Mouse (Mus musculus) kidney, adult 2 months (tissue): Measurements from ENCODE around the gene Cyp26b1. TPM values are rescaled to one million over a fixed set of nuclear protein-coding genes. Genes with fewer than 3 reads are reported as not detected.

Experiments
- DNase-seq: peaks from one replicate; pipeline ENCODE4 v3.0.0; 2021
- H3K27ac ChIP-seq: fragments of 200-500 bp; 2 replicates; pipeline ENCODE4 v1.5.1; 2012; ENCODE audit warnings: low read depth, low read length, control low read depth, inconsistent platforms; ENCODE audit not compliant: insufficient read depth
- H3K27me3 ChIP-seq: fragments of 200-500 bp; replicated peaks from 2 replicates; pipeline ENCODE4 v1.6.1; 2012; ENCODE audit warnings: mild to moderate bottlenecking, moderate library complexity, low read length, inconsistent platforms; ENCODE audit not compliant: control insufficient read depth, insufficient read depth
- H3K36me3 ChIP-seq: fragments of 200-500 bp; 2 replicates; pipeline ENCODE4 v1.6.1; 2012; ENCODE audit warnings: mild to moderate bottlenecking, moderate library complexity, low read length, inconsistent platforms; ENCODE audit not compliant: control insufficient read depth, insufficient read depth
- H3K4me1 ChIP-seq: fragments of 200-500 bp; 2 replicates; pipeline ENCODE4 v1.6.1; 2011; ENCODE audit warnings: low read length; ENCODE audit not compliant: control insufficient read depth, insufficient read depth
- H3K4me3 ChIP-seq: fragments of 200-500 bp; 2 replicates; pipeline ENCODE4 v1.5.1; 2011; ENCODE audit warnings: mild to moderate bottlenecking, low read depth, low read length, control low read depth; ENCODE audit not compliant: insufficient read depth
- CTCF ChIP-seq: fragments of 200-500 bp; conservative IDR thresholded peaks from 2 replicates; pipeline ENCODE4 v1.5.1; 2011; ENCODE audit warnings: low read depth, mild to moderate bottlenecking, control low read depth, low read length, moderate library complexity, mixed read lengths; ENCODE audit not compliant: insufficient read depth, insufficient read length
- POLR2A ChIP-seq: fragments of 200-500 bp; IDR thresholded peaks from one replicate; pipeline ENCODE4 v1.6.1; 2011; ENCODE audit warnings: low read depth, low read length, control low read depth
- WGBS: fragments of 180-500 bp; shearing (Covaris S2); methylation state at CpG from one replicate; pipeline ENCODE4 v1.1.7; 2018; 5-methylcytosine and 5-hydroxymethylcytosine counted together
- polyA plus RNA-seq: library from polyadenylated mRNA; depleted of rRNA; stranded (reverse); fragments of >200 nt; gene quantifications from 2 replicates; pipeline ENCODE4 v1.2.3, GENCODE M21; 2012

The Cyp26b1 gene
- polyA plus RNA-seq, 1 experiment, result 2.0 TPM

DNA sequence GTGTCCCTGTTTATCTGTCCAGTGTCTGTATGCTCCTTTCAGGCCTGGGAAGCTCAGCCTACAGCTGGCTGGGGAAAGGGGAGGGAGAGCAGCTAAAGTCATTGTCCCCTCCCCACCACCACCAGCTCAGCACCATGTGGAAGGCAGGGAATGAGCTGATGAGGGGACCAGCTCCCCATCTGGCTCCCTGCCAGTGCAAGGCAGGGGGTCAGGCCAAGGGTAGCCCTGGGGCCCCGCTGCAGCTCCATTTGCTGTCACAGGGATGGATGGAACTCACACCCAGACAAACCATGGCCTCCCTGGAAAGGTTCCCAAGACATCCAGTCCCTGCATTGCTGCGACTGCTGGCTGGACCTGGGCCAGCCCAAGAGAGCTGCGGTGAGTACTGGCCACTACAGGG lies 23.7 kb downstream of the Cyp26b1 start:
- Histone ChIP-seq H3K36me3 (no peaks in the 10 kb centered on the region), H3K27me3 (no peaks in the 10 kb centered on the region), H3K4me3 (no peak overlapping the region), H3K4me1 (no peaks in the 10 kb centered on the region), H3K27ac (no peak overlapping the region)
- no peak for DNase-seq
- 45% methylated on average over 3 of the region's 3 CpGs for WGBS
- TF ChIP-seq CTCF, result no peak

DNA sequence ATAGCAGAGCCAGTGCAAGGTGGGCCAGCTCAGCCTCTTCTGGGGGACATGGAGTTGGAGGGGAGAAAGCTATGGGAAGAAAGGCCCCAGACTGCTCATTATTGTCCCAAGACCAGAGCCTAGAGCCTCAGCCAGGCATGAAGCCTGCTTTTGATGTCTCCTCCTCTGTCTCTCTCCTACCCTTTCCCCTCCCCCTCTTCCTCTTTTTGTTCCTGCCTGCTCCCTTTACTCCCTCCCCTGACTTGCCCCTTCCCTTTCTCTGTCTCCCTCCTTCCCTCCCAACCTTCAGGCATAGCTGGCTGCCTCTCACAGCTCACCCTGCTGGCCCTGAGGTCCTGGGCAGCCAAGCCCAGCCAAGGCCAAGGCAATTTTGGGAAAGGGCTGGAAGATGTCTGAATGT lies 24.1 kb downstream of the Cyp26b1 start:
- H3K27me3 ChIP-seq, result no peaks in the 10 kb centered on the region
- TF ChIP-seq CTCF (no peak), POLR2A (no peak)
- no peaks in the 10 kb centered on the region for H3K36me3 ChIP-seq

DNA sequence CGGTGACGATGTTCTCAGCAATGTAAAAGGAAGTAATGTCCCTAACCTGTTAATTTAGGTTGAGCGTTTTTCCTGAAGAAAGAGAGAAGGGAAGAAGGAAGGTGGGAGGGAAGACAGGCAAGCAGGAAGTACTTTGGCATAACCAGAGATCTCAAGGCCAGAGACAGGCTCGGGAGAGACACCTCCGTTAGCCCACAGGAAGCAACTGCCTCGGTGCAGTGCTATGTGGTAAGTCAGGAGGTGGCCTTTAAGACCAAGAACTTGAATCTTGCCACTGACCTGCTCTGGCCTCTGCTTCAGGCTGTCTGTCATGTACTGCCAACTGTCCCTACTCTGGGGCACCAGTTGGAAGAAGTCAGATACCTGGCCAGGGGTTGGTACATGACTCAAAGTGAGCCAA lies 24.8 kb downstream of the Cyp26b1 start:
- Histone ChIP-seq H3K36me3 (no peaks in the 10 kb centered on the region), H3K4me1 (no peaks in the 10 kb centered on the region), H3K27me3 (no peaks in the 10 kb centered on the region), H3K27ac (no peak overlapping the region), H3K4me3 (no peak overlapping the region)
- WGBS, result 77% methylated on average over 6 of the region's 6 CpGs
- TF ChIP-seq POLR2A (no peak), CTCF (no peak)
- DNase-seq, result no peak

More for the DNA sequence above, 24.1 kb downstream of the Cyp26b1 start:
- no peak for DNase-seq
- H3K4me1 ChIP-seq, result no peaks in the 10 kb centered on the region
- no peak overlapping the region for H3K27ac ChIP-seq
- H3K4me3 ChIP-seq, result no peak overlapping the region

DNA sequence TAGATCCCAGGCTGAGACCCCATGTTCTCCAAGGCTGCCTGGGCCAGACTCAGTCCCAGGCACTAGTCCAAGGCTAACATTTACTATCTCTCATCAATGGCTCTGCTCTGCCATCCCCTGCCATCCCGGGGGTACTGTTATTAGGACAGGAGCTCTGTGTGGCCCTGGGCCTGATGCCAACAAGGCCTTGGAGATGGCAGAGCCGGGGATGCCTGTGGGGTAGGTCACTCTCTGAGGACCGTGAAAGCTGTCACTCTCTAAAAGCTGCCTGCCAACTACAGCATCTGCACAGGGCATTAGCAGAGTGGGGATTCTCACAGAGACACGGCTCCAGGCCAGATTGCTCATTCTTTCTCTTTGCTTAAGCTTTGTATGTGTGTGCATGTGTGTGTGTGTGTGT lies 26.0 kb downstream of the Cyp26b1 start:
- Histone ChIP-seq H3K4me1 (no peaks in the 10 kb centered on the region), H3K36me3 (no peaks in the 10 kb centered on the region), H3K4me3 (no peak overlapping the region), H3K27me3 (no peaks in the 10 kb centered on the region), H3K27ac (no peak overlapping the region)
- WGBS, result 81% methylated on average over 4 of the region's 4 CpGs
- TF ChIP-seq CTCF (no peak), POLR2A (no peak)
- DNase-seq, result no peak

DNA sequence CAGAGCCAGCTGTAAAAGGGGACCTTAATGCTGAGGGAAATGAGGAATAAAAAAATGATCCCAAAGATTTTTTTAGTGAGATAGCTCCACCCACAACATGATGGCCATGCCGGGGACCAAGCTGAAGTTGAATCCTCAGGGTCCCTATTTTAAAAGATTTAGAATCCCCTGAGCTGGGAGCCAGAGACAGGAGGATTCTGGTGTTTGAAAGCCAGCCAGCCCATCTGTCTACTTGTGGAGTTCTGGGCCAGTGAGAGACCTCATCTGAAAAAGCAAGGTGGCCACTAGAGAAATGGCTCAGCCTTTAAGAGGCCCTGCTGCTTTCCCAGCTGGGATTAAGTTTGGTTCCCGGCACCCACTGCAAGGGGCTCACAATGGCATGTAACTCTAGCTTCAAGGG lies 26.9 kb downstream of the Cyp26b1 start:
- no peaks in the 10 kb centered on the region for H3K36me3 ChIP-seq
- TF ChIP-seq CTCF (no peak), POLR2A (no peak)
- 88% methylated on average over 2 of the region's 2 CpGs for WGBS
- DNase-seq, result no peak
- H3K27me3 ChIP-seq, result no peaks in the 10 kb centered on the region
- no peaks in the 10 kb centered on the region for H3K4me1 ChIP-seq
- no peak overlapping the region for H3K27ac ChIP-seq
- H3K4me3 ChIP-seq, result no peak overlapping the region

DNA sequence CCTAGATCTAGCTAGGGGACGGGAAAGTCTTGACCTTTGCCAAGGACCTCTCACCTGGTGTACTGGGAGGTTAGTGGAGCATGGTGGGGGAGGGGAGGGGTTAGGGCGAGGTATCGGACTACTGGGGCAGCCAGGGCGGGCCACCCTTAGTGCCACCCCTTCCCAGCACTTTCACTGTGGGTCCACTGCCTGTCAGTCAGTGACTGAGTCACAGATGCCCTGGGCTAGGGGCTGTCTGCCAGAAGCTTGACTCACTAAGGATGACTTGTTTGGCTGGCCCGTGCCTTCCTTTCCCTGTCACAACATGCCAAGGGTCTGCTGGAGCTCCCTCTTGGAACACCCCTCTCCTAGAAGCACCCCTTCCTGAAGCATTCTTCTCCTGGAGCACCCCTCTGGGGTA lies 28.5 kb downstream of the Cyp26b1 start:
- Histone ChIP-seq H3K36me3 (no peaks in the 10 kb centered on the region), H3K27me3 (no peaks in the 10 kb centered on the region), H3K4me3 (no peak overlapping the region), H3K27ac (no peak overlapping the region), H3K4me1 (no peaks in the 10 kb centered on the region)
- WGBS, result 75% methylated on average over 5 of the region's 5 CpGs
- TF ChIP-seq CTCF (no peak), POLR2A (no peak)
- no peak for DNase-seq

DNA sequence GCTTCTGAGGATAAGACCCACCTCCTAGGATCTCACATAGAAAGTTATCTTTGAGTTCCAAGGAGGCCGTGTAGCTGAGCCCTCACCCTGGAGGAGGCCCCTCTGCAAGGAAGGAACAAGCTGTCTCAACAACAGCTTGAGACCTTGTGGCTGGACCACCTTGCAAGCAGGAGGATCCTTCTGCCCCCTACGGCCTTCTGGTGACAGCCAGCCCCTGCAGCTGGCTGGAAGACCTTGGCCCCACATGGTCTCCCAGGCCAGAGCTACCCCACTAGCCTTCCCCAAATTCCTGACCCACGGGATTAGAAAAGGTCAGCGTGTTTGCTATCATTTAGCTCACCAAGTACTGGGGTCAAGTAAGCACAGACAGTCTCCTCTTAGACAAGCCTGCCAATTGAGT lies 30.8 kb downstream of the Cyp26b1 start:
- TF ChIP-seq POLR2A, result no peak
- no peak for TF ChIP-seq CTCF
- no peak overlapping the region for H3K4me3 ChIP-seq
- 57% methylated on average over 4 of the region's 4 CpGs for WGBS

DNA sequence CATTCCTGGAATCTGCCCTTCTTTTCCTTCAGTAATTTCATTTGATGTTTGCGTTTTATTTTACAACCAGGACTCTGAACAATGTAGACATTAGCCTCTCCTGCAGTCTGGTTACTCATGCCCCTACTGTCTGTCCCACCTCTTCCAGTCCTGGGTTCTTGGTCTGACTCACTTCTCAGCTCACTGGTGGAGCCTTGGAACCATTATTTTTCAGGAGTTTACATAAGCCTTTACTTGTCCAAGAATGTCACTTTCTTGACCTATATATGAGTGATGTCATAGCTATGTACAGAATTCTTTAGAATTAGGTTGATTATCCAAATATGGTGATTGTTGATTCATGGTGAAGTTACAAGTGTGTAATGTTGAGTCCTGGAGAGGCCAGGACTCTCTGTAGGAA lies 32.5 kb downstream of the Cyp26b1 start:
- Histone ChIP-seq H3K36me3 (no peaks in the 10 kb centered on the region), H3K27me3 (no peaks in the 10 kb centered on the region), H3K4me3 (no peak overlapping the region), H3K27ac (no peak overlapping the region), H3K4me1 (no peaks in the 10 kb centered on the region)
- 81% methylated on average over 1 of the region's 1 CpGs for WGBS
- TF ChIP-seq CTCF (no peak), POLR2A (no peak)
- no peak for DNase-seq

More for the DNA sequence above, 30.8 kb downstream of the Cyp26b1 start:
- H3K4me1 ChIP-seq, result no peaks in the 10 kb centered on the region
- no peaks in the 10 kb centered on the region for H3K27me3 ChIP-seq
- no peak overlapping the region for H3K27ac ChIP-seq
- no peak for DNase-seq
- H3K36me3 ChIP-seq, result no peaks in the 10 kb centered on the region
